Mouse (Mus musculus) cerebellum, adult 2 months (tissue): ENCODE measurements around the gene Ugt1a6b.

Source experiments
- CTCF ChIP-seq: fragments of 200-500 bp; IDR thresholded peaks from 2 replicates; pipeline ENCODE4 v1.5.1; 2011; ENCODE audit warnings: low read depth, mild to moderate bottlenecking, control low read depth, low read length, moderate library complexity, borderline replicate concordance; ENCODE audit not compliant: insufficient read depth
- POLR2A ChIP-seq: fragments of 200-500 bp; IDR thresholded peaks from 2 replicates; pipeline ENCODE4 v1.6.1; 2011; ENCODE audit warnings: low read length, control low read depth, borderline replicate concordance; ENCODE audit not compliant: insufficient read depth

DNA sequence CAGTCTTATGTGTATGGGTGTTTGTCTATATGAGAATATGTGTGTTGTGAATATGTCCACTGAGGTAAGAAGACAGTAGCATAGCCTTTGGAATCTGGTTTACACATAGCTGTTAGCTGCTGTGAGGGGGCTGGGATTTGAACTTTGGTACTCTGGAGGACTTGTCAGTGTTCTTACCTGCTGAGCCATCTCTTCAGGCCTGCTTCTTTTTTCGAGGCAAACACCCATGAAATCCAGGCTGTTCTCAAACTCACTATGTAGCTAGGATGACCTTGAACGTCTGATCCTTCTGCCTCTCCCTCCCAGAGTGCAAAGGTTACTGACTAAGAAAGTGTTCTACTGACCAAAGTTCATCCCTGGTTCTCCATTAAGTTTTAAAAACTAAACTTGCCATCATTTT, 2.6 kb downstream of the Ugt1a6b start:
- no peak for TF ChIP-seq CTCF
- TF ChIP-seq POLR2A: no peak
